Mouse (Mus musculus) left cerebral cortex, postnatal 4 days (tissue): ENCODE data around the gene Exd2. TPM values are rescaled to one million over a fixed set of nuclear protein-coding genes. Genes with fewer than 3 reads are reported as not detected.
"Not testable (repeated sequence)": the region's sequence is repeated elsewhere in the genome, so short reads cannot be mapped to it uniquely, and the experiment has no call there.

Experiments
- DNase-seq: peaks from one replicate; pipeline ENCODE4 v3.0.0-alpha.2; 2022
- intact Hi-C: fragments of 180-260 bp; cut with DNase I; formaldehyde crosslinking; loops from one replicate; pipeline ENCODE4 v1.15.1; 2025
- total RNA-seq, 2 experiments: library from RNA; stranded (reverse); gene quantifications; 2 replicates each; pipeline ENCODE4 v1.2.3; 2021

Gene Exd2
- total RNA-seq, result 10 to 100 TPM; 55.2 to 58.7 TPM

GRCm38 (mm10) chr12:80462942-80463651 lies at the start of gene Exd2:
Gene Exd2, plus strand, starts transcription at chr12:80463095.
- intact Hi-C loops, result no loop called here
- DNase-seq, result peak; percentile 92

- DNase-seq, result no peak
- intact Hi-C loops, result no loop called here
Measured at GRCm38 (mm10) chr12:80415100-80415499, 47.8 kb upstream of the Exd2 start.

- no peak for DNase-seq
- intact Hi-C loops, result no loop called here
Measured at GRCm38 (mm10) chr12:80427683-80428082, 35.2 kb upstream of the Exd2 start.

- intact Hi-C loops, result no loop called here
Measured at GRCm38 (mm10) chr12:80433266-80433665, 29.6 kb upstream of the Exd2 start.

GRCm38 (mm10) chr12:80434601-80434960 lies 28.3 kb upstream of the Exd2 start:
- intact Hi-C loops, result no loop called here
- DNase-seq, result no peak

More at GRCm38 (mm10) chr12:80433266-80433665, 29.6 kb upstream of the Exd2 start:
- no peak for DNase-seq

GRCm38 (mm10) chr12:80434961-80435691 lies 27.8 kb upstream of the Exd2 start:
- intact Hi-C loops, result no loop called here
- peak; percentile 79 for DNase-seq

GRCm38 (mm10) chr12:80435887-80436286 lies 27.0 kb upstream of the Exd2 start:
- no peak for DNase-seq
- intact Hi-C loops, result no loop called here

- peak; percentile 83 for DNase-seq
- intact Hi-C loops, result no loop called here
Measured at GRCm38 (mm10) chr12:80436336-80436976, 26.4 kb upstream of the Exd2 start, which contains the start of gene Dcaf5. Gene Dcaf5, minus strand, starts transcription at chr12:80436601.

- intact Hi-C loops, result no loop called here
Measured at GRCm38 (mm10) chr12:80437051-80437675, 25.7 kb upstream of the Exd2 start.

GRCm38 (mm10) chr12:80440957-80441356 lies 21.9 kb upstream of the Exd2 start:
- intact Hi-C loops, result no loop called here
- peak; percentile 15 for DNase-seq

More at GRCm38 (mm10) chr12:80437051-80437675, 25.7 kb upstream of the Exd2 start:
- no peak for DNase-seq

GRCm38 (mm10) chr12:80444525-80445109 lies 18.3 kb upstream of the Exd2 start:
- intact Hi-C loops, result no loop called here
- no peak for DNase-seq

GRCm38 (mm10) chr12:80453506-80453905 lies 9.4 kb upstream of the Exd2 start:
- intact Hi-C loops, result no loop called here
- DNase-seq, result no peak

GRCm38 (mm10) chr12:80458033-80458432 lies 4.9 kb upstream of the Exd2 start:
- intact Hi-C loops, result no loop called here
- DNase-seq, result no peak

- peak; percentile 34 for DNase-seq
- intact Hi-C loops, result not testable (repeated sequence)
Measured at GRCm38 (mm10) chr12:80462292-80462896, 501 bp upstream of the Exd2 start.

GRCm38 (mm10) chr12:80463666-80464269 lies 873 bp downstream of the Exd2 start:
- intact Hi-C loops, result no loop called here

GRCm38 (mm10) chr12:80470206-80470605 lies 7.3 kb downstream of the Exd2 start:
- intact Hi-C loops, result no loop called here

More at GRCm38 (mm10) chr12:80463666-80464269, 873 bp downstream of the Exd2 start:
- DNase-seq, result peak; percentile 14

GRCm38 (mm10) chr12:80471926-80472325 lies 9.0 kb downstream of the Exd2 start:
- intact Hi-C loops, result no loop called here
- no peak for DNase-seq

More at GRCm38 (mm10) chr12:80470206-80470605, 7.3 kb downstream of the Exd2 start:
- DNase-seq, result no peak

GRCm38 (mm10) chr12:80473731-80474130 lies 10.8 kb downstream of the Exd2 start:
- no peak for DNase-seq
- intact Hi-C loops, result no loop called here

GRCm38 (mm10) chr12:80479986-80480385 lies 17.1 kb downstream of the Exd2 start:
- DNase-seq, result no peak
- intact Hi-C loops, result no loop called here

GRCm38 (mm10) chr12:80483397-80483796 lies 20.5 kb downstream of the Exd2 start:
- DNase-seq, result no peak
- intact Hi-C loops, result no loop called here
